Mouse (Mus musculus) midbrain, embryonic 12.5 days (tissue): Measurements from ENCODE around the gene Gpatch8. TPM values are rescaled to one million over a fixed set of nuclear protein-coding genes. Genes with fewer than 3 reads are reported as not detected.
"Not testable (repeated sequence)": the region's sequence is repeated elsewhere in the genome, so short reads cannot be mapped to it uniquely, and the experiment has no call there.

ENCODE experiments used
- ATAC-seq: fragments of 200-750 bp; cut with Nextera tagmentation; 2 replicates; pipeline ENCODE4 v1.8.0; 2017; ENCODE audit warnings: low read depth, moderate TSS enrichment, moderate library complexity; ENCODE audit not compliant: low FRiP score
- H3K27ac ChIP-seq: fragments of 300-500 bp; sonication (generic); replicated peaks from 2 replicates; pipeline ENCODE4 v1.5.1; 2016; ENCODE audit warnings: mild to moderate bottlenecking
- H3K27me3 ChIP-seq: fragments of 300-500 bp; sonication (generic); 2 replicates; pipeline ENCODE4 v1.6.1; 2016; ENCODE audit warnings: mild to moderate bottlenecking
- H3K36me3 ChIP-seq: fragments of 300-500 bp; sonication (generic); 2 replicates; pipeline ENCODE4 v1.6.1; 2016
- H3K4me1 ChIP-seq: fragments of 300-500 bp; sonication (generic); 2 replicates; pipeline ENCODE4 v1.6.1; 2016
- H3K4me2 ChIP-seq: fragments of 300-500 bp; sonication (generic); replicated peaks from 2 replicates; pipeline ENCODE4 v1.6.1; 2016; ENCODE audit warnings: mild to moderate bottlenecking, moderate library complexity
- H3K4me3 ChIP-seq: fragments of 300-500 bp; sonication (generic); 2 replicates; pipeline ENCODE4 v1.5.1; 2016; ENCODE audit warnings: mild to moderate bottlenecking
- H3K9ac ChIP-seq: fragments of 300-500 bp; sonication (generic); replicated peaks from 2 replicates; pipeline ENCODE4 v1.6.1; 2016; ENCODE audit warnings: mild to moderate bottlenecking, moderate library complexity
- H3K9me3 ChIP-seq: fragments of 300-500 bp; sonication (generic); 2 replicates; pipeline ENCODE4 v1.6.1; 2016; ENCODE audit warnings: mild to moderate bottlenecking
- WGBS: fragments of 180-500 bp; shearing (Covaris S2); methylation state at CpG from one replicate; pipeline ENCODE4 v1.1.7; 2016; 5-methylcytosine and 5-hydroxymethylcytosine counted together
- polyA plus RNA-seq: library from polyadenylated mRNA; unstranded; fragments of >200 nt; fragmentation: Nextera tagmentation; extraction: Ambion mirVana; gene quantifications from 2 replicates; pipeline ENCODE4 v1.2.1, GENCODE M21; 2016

Gpatch8 gene
- polyA plus RNA-seq, 1 experiment from 2014 or later: 78.5 TPM

DNA sequence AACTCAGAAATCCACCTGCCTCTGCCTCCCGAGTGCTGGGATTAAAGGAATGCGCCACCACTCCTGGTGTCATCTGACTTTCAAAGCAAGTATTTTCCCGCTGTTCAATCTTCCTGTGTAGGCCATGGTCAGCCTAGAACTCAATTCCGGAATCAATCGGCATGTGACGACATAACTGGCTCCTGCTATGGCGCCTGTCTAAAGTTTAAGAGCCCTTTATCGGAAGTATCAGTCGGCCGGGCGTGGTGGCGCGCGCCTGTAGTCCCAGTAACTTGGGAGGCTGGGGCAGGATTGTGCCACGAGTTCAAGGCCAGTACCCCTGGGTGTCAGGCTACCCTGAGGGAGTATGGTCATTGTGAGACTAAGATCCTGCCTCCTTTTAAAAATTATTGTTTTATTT, 11.5 kb upstream of the Gpatch8 start:
- no peak overlapping the region for H3K4me2 ChIP-seq
- no peaks in the 10 kb centered on the region for H3K36me3 ChIP-seq
- no peak overlapping the region for H3K4me3 ChIP-seq
- no peaks in the 10 kb centered on the region for H3K27me3 ChIP-seq
- WGBS: 95% methylated on average over 15 of the region's 15 CpGs
- no peaks in the 10 kb centered on the region for H3K9me3 ChIP-seq
- H3K27ac ChIP-seq: no peak overlapping the region
- H3K4me1 ChIP-seq: no peaks in the 10 kb centered on the region
- no peak overlapping the region for H3K9ac ChIP-seq
- ATAC-seq: no peak

DNA sequence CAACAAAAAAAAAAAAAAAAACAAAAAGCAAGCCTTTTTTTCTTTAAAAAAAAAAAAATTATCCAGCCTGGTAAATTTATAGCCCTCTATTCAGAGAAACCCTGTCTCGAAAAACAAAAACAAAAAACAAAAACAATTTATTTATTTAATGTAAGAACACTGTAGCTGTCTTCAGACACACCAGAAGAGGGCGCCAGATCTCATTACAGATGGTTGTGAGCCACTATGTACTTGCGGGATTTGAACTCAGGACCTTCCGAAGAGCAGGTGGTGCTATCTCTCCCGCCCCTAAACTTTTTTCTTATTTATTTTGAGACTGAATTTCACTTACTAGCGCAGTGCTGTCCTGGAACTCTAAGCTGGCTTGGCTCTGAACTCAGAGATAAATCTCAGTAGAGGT, 11.0 kb upstream of the Gpatch8 start:
- no peak for ATAC-seq
- Histone ChIP-seq H3K36me3 (no peaks in the 10 kb centered on the region), H3K4me2 (no peak overlapping the region), H3K27me3 (no peaks in the 10 kb centered on the region), H3K4me1 (no peaks in the 10 kb centered on the region), H3K27ac (no peak overlapping the region), H3K9ac (no peak overlapping the region), H3K9me3 (no peaks in the 10 kb centered on the region), H3K4me3 (no peak overlapping the region)
- 87% methylated on average over 6 of the region's 6 CpGs for WGBS

DNA sequence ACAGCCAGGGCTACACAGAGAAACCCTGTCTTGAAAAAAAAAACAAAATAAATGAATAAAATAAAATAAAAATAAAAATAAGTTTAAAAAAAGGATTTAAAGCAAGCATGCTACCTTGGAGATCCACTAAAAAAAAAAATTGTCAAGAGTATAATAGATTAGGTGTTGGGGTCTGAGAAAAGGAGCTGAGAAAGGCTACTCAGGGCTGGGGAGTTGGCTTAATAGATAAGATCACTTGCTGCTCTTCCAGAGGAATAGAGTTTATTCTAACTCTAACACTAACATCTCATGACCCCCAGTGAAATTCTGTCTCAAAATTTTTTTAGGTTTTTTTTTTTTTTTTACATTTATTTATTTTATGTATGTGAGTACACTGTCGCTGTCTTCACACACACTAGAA, 10.1 kb upstream of the Gpatch8 start:
- Histone ChIP-seq H3K27me3 (no peaks in the 10 kb centered on the region), H3K36me3 (no peaks in the 10 kb centered on the region), H3K9me3 (no peaks in the 10 kb centered on the region), H3K4me3 (no peak overlapping the region), H3K27ac (no peak overlapping the region), H3K9ac (no peak overlapping the region), H3K4me2 (no peak overlapping the region), H3K4me1 (no peaks in the 10 kb centered on the region)
- 100% methylated on average over 1 of the region's 1 CpGs for WGBS
- no peak for ATAC-seq

DNA sequence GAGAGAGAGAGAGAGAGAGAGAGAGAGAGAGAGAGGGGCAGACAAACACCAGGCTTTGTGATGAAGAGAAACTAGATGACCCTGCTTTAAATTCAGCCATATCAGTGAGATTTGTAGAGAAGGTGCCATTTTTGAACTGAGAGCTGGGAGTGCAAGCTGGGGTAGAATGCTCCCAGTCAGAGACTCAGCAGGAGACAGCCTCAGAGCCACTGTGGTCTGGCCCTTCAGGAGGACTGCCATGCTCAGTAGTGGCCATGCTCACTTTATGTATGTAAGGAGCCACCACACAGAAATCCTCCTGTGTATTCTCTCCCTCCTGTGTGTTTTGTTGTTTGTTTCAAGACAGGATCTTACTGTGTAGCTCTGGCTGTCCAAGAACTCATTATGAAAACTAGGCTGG, 9.5 kb upstream of the Gpatch8 start:
- Histone ChIP-seq H3K4me2 (no peak overlapping the region), H3K36me3 (no peaks in the 10 kb centered on the region), H3K27me3 (no peaks in the 10 kb centered on the region), H3K9ac (no peak overlapping the region), H3K4me1 (no peaks in the 10 kb centered on the region), H3K27ac (no peak overlapping the region), H3K9me3 (no peaks in the 10 kb centered on the region), H3K4me3 (no peak overlapping the region)
- no peak for ATAC-seq

DNA sequence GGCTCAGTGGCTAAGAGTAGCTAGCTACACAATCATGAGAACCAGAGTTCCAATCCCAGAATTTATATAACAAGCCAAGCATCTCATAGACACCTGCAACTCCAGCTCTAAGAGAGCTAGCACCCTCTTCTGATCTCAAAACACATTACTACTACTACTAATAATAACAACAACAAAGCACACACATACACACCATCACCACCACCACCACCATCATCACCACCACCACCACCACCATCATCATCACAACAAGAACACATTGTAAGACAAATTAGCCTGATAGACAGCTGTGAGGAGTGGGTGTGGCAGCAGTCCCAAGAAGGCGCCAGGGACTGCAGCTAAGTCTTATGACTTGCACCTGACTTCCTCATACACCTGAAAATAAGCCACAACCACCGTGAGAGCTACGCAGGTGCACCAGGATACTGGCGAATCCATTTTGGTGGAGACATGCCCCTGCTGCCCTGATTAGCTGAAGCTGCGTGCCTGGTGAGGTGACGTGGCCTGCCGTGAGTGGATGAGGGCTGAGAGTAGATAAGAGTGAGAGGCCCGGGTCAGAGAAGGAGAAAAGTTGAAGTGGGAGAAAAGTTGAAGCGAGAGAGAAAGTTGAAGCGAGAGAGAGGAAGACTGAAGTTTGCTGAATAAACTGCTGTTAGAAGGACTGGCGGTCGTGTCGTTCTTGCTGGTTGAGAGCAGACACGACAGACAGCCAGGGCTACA, 8.9 kb upstream of the Gpatch8 start:
- not testable (repeated sequence) for H3K9me3 ChIP-seq, H3K4me1 ChIP-seq, H3K4me2 ChIP-seq, H3K27me3 ChIP-seq, H3K36me3 ChIP-seq, H3K27ac ChIP-seq, H3K4me3 ChIP-seq, ATAC-seq, H3K9ac ChIP-seq
- 89% methylated on average over 14 of the region's 14 CpGs for WGBS

DNA sequence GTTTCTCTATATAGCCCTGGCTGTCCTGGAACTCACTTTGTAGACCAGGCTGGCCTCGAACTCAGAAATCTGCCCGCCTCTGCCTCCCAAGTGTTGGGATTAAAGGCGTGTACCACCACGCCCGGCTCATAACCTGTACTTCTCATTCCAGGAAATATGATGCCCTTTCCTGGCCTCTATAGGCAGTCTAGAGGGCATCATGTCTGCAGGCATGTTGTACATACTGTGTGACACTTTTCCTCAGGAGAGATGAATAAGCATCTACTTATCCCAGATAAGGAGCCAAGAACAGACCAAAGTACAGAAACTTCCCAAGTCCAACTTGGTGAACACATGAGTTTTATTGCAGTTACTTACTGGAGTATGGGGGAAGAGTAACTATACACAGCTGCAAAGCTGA, 2.5 kb upstream of the Gpatch8 start:
- Histone ChIP-seq H3K27me3 (no peaks in the 10 kb centered on the region), H3K9ac (no peak overlapping the region), H3K4me1 (peaks cover 19% of the 10 kb centered on the region), H3K36me3 (no peaks in the 10 kb centered on the region), H3K9me3 (no peaks in the 10 kb centered on the region), H3K4me2 (no peak overlapping the region), H3K4me3 (no peak overlapping the region), H3K27ac (no peak overlapping the region)
- WGBS: 84% methylated on average over 4 of the region's 5 CpGs
- ATAC-seq: no peak

DNA sequence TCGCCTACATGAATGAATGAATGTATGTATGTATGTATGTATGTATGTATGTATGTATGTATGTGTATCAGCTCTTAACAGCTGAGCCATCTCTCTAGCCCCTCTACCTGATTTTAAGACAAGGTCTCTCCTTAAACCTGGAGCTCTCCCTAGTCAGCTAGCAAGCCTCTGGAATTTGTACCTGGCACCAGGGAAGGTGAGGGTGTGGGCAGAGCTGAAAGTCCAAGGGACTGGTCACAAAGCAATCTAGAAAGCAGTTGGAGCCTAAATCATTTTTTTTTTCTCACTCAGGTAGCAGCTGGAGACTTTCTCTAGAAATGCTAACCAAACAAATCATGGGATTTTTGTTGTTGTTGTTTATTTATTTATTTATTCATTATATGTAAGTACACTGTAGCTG, 1.2 kb upstream of the Gpatch8 start:
- H3K36me3 ChIP-seq: no peaks in the 10 kb centered on the region
- H3K27ac ChIP-seq: no peak overlapping the region
- no peaks in the 10 kb centered on the region for H3K9me3 ChIP-seq
- peaks cover 21% of the 10 kb centered on the region for H3K4me1 ChIP-seq
- no peak for ATAC-seq
- no peak overlapping the region for H3K9ac ChIP-seq
- no peak overlapping the region for H3K4me3 ChIP-seq
- 86% methylated on average over 1 of the region's 1 CpGs for WGBS
- H3K27me3 ChIP-seq: no peaks in the 10 kb centered on the region
- H3K4me2 ChIP-seq: no peak overlapping the region

DNA sequence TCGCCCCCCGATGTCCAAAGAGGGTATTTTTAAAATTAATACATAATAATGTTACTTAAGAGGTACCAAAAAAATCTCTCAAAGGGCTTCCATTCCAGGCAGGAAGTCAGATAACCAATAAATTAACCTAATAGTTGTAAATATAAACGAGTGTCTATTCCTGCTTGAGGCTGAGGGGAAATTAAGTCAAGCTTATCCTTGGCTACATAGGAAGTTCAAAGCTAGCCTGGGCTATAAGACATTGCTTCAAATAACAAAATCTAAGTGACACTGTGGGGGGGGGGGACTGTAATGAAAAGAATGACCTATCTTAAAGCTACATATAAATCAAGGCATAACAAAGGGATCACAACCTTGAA, 503 bp upstream of the Gpatch8 start:
- H3K4me3 ChIP-seq: peak overlapping the region; percentile 91
- peak overlapping the region; percentile 74 for H3K4me2 ChIP-seq
- H3K9ac ChIP-seq: no peak overlapping the region
- H3K27ac ChIP-seq: peak overlapping the region; percentile 97
- no peaks in the 10 kb centered on the region for H3K27me3 ChIP-seq
- 0 out of 2 replicates have a peak, but pooled peaks cover 4% of the 10 kb centered on the region for H3K36me3 ChIP-seq
- 25% methylated on average over 3 of the region's 3 CpGs for WGBS
- ATAC-seq: no peak
- no peaks in the 10 kb centered on the region for H3K9me3 ChIP-seq
- H3K4me1 ChIP-seq: peaks cover 21% of the 10 kb centered on the region

DNA sequence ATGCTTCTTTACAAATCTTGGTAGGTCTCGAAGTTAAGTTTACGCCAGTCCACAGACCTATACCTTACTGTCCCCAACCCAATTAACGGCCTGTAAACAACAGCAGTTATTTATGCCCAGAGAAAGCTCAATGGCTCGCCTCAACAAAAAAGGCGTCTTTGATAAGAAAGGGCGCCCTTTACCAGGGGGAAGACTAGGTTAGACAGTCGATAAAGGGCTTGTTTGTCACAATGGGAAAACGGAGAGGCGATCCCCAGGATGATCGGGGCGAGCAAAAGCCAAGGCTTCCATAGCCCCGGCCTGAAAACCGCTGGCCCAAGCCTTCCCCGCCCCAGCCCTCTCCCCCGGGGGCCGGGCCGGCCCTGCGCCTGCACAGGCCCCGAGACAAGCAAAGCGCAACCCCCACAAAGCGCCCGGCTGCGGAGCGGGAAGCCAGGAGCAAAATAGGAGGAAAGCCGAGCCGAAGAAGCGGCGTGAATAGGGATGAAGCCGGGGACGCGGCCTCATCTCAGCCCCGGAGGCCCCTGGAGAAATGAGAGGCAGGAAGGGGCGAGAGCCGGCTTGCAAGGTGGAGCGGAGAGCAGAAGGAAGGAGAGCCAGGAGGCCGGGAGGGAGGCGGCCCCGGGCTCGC, 677 bp downstream of the Gpatch8 start:
- peak; percentile 39 for ATAC-seq
- peak overlapping the region; percentile 97 for H3K27ac ChIP-seq
- no peaks in the 10 kb centered on the region for H3K27me3 ChIP-seq
- peak overlapping the region; percentile 97 for H3K9ac ChIP-seq
- H3K4me2 ChIP-seq: peak overlapping the region; percentile 74
- 0 out of 2 replicates have a peak, but pooled peaks cover 4% of the 10 kb centered on the region for H3K36me3 ChIP-seq
- no peaks in the 10 kb centered on the region for H3K9me3 ChIP-seq
- H3K4me1 ChIP-seq: peaks cover 21% of the 10 kb centered on the region
- under 1% methylated on average over 38 of the region's 39 CpGs for WGBS
- H3K4me3 ChIP-seq: peak overlapping the region; percentile 91

DNA sequence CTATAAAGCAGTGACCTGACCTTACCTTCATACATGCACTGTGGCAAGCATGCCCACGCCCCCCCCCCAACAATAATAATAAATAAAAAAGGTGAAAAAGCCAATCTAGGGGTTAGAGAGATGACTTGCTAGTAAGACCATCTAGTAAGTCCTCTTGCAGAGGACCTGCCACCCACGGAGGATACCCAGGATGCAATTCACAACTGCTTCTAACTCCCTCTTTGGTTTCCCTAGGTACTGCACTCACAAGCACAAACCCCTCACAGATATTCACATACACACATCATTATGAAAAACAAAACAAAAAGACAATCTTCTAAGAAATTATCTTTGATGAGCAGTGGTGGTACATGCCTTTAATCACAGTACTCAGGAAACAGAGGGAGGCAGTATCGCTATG, 4.1 kb downstream of the Gpatch8 start:
- H3K4me3 ChIP-seq: no peak overlapping the region
- H3K4me1 ChIP-seq: peaks cover 19% of the 10 kb centered on the region
- 0 out of 2 replicates have a peak, but pooled peaks cover 11% of the 10 kb centered on the region for H3K36me3 ChIP-seq
- no peak for ATAC-seq
- H3K9me3 ChIP-seq: no peaks in the 10 kb centered on the region
- no peak overlapping the region for H3K9ac ChIP-seq
- H3K27me3 ChIP-seq: no peaks in the 10 kb centered on the region
- 90% methylated on average over 3 of the region's 3 CpGs for WGBS
- H3K27ac ChIP-seq: no peak overlapping the region
- H3K4me2 ChIP-seq: no peak overlapping the region

DNA sequence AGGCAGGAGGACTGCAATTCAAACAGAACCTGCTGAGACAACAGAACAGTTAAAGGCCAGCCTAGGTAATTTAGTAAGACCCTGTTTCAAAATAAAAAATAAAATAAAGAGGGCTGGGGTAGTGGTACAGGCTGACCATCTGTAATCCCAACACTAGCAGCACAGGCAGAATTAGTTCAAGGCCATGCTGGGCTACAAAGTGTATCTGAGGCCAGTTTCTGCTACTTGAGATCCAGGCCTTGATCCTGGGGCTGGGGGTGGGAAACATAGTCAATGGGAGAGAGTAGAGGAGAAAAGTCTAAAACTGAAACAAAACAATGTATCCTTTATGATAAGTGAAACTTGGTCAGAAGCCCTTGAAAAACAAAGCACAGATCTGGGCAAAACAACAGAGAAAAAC, 5.0 kb downstream of the Gpatch8 start:
- no peak overlapping the region for H3K27ac ChIP-seq
- H3K9ac ChIP-seq: no peak overlapping the region
- no peaks in the 10 kb centered on the region for H3K9me3 ChIP-seq
- H3K4me3 ChIP-seq: no peak overlapping the region
- no peaks in the 10 kb centered on the region for H3K27me3 ChIP-seq
- no peak overlapping the region for H3K4me2 ChIP-seq
- peaks cover 15% of the 10 kb centered on the region for H3K4me1 ChIP-seq
- no peak for ATAC-seq
- H3K36me3 ChIP-seq: 0 out of 2 replicates have a peak, but pooled peaks cover 11% of the 10 kb centered on the region

DNA sequence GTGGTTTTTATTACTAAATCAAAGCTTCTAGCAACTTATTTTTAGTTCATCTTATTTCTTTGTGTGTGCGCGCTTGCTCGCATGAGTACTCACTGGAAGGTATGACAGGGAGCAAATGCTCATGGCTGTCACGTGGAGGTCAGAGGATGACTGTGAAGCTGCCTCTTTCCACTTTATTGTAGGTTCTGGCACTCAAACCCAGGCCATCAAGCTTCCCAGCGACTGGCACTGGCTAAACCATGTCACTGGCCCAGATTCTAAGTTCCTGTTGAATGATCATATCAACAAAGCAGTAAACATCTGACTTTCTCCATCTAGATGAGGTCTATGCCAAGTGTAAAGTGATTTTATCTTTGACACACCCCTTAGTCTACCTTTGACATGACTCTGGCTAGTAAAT, 14.7 kb downstream of the Gpatch8 start:
- no peak for ATAC-seq
- Histone ChIP-seq H3K4me3 (no peak overlapping the region), H3K4me1 (0 out of 2 replicates have a peak, but pooled peaks cover 3% of the 10 kb centered on the region), H3K9ac (no peak overlapping the region), H3K36me3 (peaks cover 19% of the 10 kb centered on the region; the same call in 1 of the 2 replicates), H3K4me2 (no peak overlapping the region), H3K27ac (no peak overlapping the region), H3K9me3 (no peaks in the 10 kb centered on the region), H3K27me3 (no peaks in the 10 kb centered on the region)
- 95% methylated on average over 5 of the region's 5 CpGs for WGBS

DNA sequence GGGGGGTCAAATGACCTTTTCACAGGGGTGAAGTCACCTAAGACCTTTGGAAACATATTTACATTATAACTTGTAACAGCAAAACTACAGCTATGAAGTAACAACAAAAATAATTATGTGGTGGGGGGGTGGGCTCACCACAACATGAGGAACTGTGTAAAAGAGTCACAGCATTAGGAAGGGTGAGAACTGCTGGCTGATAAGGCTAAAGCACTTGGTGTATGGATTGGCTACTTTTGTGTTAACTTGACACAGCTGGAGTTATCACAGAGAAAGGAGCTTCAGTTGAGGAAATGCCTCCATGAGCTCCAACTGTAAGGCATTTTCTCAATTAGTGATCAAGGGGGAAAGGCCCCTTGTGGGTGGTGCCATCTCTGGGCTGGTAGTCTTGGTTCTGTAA, 15.9 kb downstream of the Gpatch8 start:
- H3K9ac ChIP-seq, H3K4me2 ChIP-seq, ATAC-seq, H3K9me3 ChIP-seq, H3K27ac ChIP-seq, H3K4me1 ChIP-seq, H3K27me3 ChIP-seq, H3K4me3 ChIP-seq: not testable (repeated sequence)
- peaks cover 19% of the 10 kb centered on the region; the same call in 1 of the 2 replicates for H3K36me3 ChIP-seq
